Mouse (Mus musculus) embryonic facial prominence, embryonic 13.5 days (tissue): ENCODE data around the gene Lgr6. TPM values are rescaled to one million over a fixed set of nuclear protein-coding genes. Genes with fewer than 3 reads are reported as not detected.
A peak's percentile ranks its signal among the peaks of the same experiment; 100 is the strongest.

ENCODE experiments used
- ATAC-seq: fragments of 200-750 bp; cut with Nextera tagmentation; 2 replicates; pipeline ENCODE4 v1.8.0; 2017; ENCODE audit warnings: low read depth; ENCODE audit not compliant: insufficient number of reproducible peaks, insufficient read depth, low FRiP score, low TSS enrichment
- H3K27ac ChIP-seq: fragments of 300-500 bp; sonication (generic); 2 replicates; pipeline ENCODE4 v1.5.1; 2015; ENCODE audit warnings: moderate library complexity, mild to moderate bottlenecking, inconsistent platforms
- H3K27me3 ChIP-seq: fragments of 300-500 bp; sonication (generic); 2 replicates; pipeline ENCODE4 v1.6.1; 2015; ENCODE audit warnings: mild to moderate bottlenecking, inconsistent platforms
- H3K36me3 ChIP-seq: fragments of 300-500 bp; sonication (generic); 2 replicates; pipeline ENCODE4 v1.6.1; 2015; ENCODE audit warnings: mild to moderate bottlenecking, inconsistent platforms
- H3K4me1 ChIP-seq: fragments of 300-500 bp; sonication (generic); 2 replicates; pipeline ENCODE4 v1.6.1; 2015; ENCODE audit warnings: inconsistent platforms
- H3K4me2 ChIP-seq: fragments of 300-500 bp; sonication (generic); 2 replicates; pipeline ENCODE4 v1.6.1; 2015; ENCODE audit warnings: moderate library complexity, mild to moderate bottlenecking, inconsistent platforms
- H3K4me3 ChIP-seq: fragments of 300-500 bp; sonication (generic); 2 replicates; pipeline ENCODE4 v1.5.1; 2015; ENCODE audit warnings: mild to moderate bottlenecking, inconsistent platforms
- H3K9ac ChIP-seq: fragments of 300-500 bp; sonication (generic); 2 replicates; pipeline ENCODE4 v1.6.1; 2015; ENCODE audit warnings: mild to moderate bottlenecking, inconsistent platforms
- H3K9me3 ChIP-seq: fragments of 300-500 bp; sonication (generic); 2 replicates; pipeline ENCODE4 v1.6.1; 2016; ENCODE audit warnings: inconsistent platforms
- WGBS: fragments of 180-500 bp; shearing (Covaris S2); methylation state at CpG from one replicate; pipeline ENCODE4 v1.1.7; 2015; ENCODE audit warnings: mixed read lengths; 5-methylcytosine and 5-hydroxymethylcytosine counted together
- polyA plus RNA-seq: library from polyadenylated mRNA; unstranded; fragments of >200 nt; fragmentation: Nextera tagmentation; extraction: Ambion mirVana; gene quantifications from 2 replicates; pipeline ENCODE4 v1.2.1, GENCODE M21; 2015

Lgr6 gene
- polyA plus RNA-seq, 1 experiment from 2014 or later, result 11.5 TPM

DNA sequence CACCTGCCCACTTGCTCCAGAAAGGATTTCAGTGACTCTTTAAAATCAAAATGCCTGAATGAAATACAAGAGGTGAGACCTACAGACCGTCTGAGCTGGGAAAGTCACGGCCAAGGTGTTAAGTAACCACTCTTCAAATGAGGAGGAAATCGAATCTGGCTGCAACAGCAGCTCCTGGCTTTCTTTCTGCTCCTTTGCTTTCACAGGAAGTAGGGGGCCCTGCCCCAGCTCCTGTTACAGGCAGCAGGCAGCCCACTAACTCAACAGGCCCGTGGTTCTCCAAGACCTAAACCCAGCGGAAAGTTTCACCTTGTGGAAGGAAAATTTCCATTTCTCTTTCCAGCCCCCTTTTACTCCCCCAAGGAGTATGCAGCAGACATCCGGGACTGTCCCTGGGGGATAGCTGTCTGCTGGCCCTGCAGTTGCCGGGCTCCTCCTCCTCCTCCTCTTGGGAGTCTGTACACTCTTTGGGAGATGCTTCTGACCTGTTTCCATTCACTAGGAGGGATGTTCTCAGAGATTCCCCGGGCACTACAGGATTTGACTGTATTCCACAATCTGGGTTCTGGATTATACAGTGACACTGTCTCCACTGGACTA lies 112.9 kb downstream of the Lgr6 start:
- WGBS, result 19% methylated on average over 8 of the region's 8 CpGs
- H3K27me3 ChIP-seq, result peaks cover 18% of the 10 kb centered on the region
- H3K9ac ChIP-seq, result no peak overlapping the region
- H3K9me3 ChIP-seq, result no peaks in the 10 kb centered on the region
- H3K4me3 ChIP-seq, result no peak overlapping the region
- peaks cover 31% of the 10 kb centered on the region for H3K4me1 ChIP-seq
- H3K4me2 ChIP-seq, result no peak overlapping the region
- H3K36me3 ChIP-seq, result no peaks in the 10 kb centered on the region
- no peak for ATAC-seq
- H3K27ac ChIP-seq, result peak overlapping the region; percentile 36; the same call in 1 of the 2 replicates

DNA sequence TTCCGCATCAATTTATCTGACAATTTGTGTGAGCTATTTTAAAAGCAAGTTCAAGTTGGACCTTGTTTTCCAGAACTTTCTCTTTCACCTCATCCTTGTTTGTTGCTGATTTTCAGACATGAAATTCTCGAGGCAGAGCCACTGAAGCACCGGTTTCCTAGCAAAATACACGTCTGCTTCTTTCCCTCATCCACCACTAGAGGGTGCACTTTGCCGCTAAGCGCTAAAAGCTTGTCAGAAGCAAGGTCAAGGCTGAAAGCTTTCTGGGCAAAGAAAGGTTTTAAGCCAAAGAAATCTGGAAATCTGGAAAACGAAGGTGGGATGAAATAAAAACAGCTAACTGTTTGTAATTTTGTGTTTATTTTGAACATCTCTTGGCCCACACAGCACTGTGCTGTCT lies 115.7 kb downstream of the Lgr6 start:
- Histone ChIP-seq H3K9me3 (no peaks in the 10 kb centered on the region), H3K9ac (no peak overlapping the region), H3K4me3 (no peak overlapping the region), H3K4me2 (no peak overlapping the region), H3K4me1 (peaks cover 23% of the 10 kb centered on the region), H3K27me3 (peaks cover 23% of the 10 kb centered on the region), H3K36me3 (no peaks in the 10 kb centered on the region), H3K27ac (no peak overlapping the region)
- no peak for ATAC-seq
- 8% methylated on average over 7 of the region's 7 CpGs for WGBS

- Histone ChIP-seq H3K4me2 (peak overlapping the region; percentile 83), H3K4me1 (peaks cover 23% of the 10 kb centered on the region), H3K36me3 (no peaks in the 10 kb centered on the region), H3K9me3 (no peaks in the 10 kb centered on the region), H3K9ac (peak overlapping the region; percentile 71), H3K27me3 (peaks cover 23% of the 10 kb centered on the region), H3K4me3 (peak overlapping the region; percentile 45), H3K27ac (no peak overlapping the region)
- 8% methylated on average over 14 of the region's 14 CpGs for WGBS
- ATAC-seq, result no peak
Observed at GRCm38 (mm10) chr1:134987962-134988341, 117.1 kb downstream of the Lgr6 start.

GRCm38 (mm10) chr1:134987173-134987961 lies 117.7 kb downstream of the Lgr6 start:
- WGBS, result 30% methylated on average over 47 of the region's 48 CpGs
- peaks cover 23% of the 10 kb centered on the region for H3K27me3 ChIP-seq
- peak; percentile 39; the same call in 1 of the 2 replicates for ATAC-seq
- H3K4me2 ChIP-seq, result peak overlapping the region; percentile 83
- no peaks in the 10 kb centered on the region for H3K36me3 ChIP-seq
- H3K9me3 ChIP-seq, result no peaks in the 10 kb centered on the region
- no peak overlapping the region for H3K27ac ChIP-seq
- H3K9ac ChIP-seq, result peak overlapping the region; percentile 71
- H3K4me3 ChIP-seq, result peak overlapping the region; percentile 45
- peaks cover 18% of the 10 kb centered on the region for H3K4me1 ChIP-seq

GRCm38 (mm10) chr1:134972920-134973319 lies 132.2 kb downstream of the Lgr6 start:
- H3K4me3 ChIP-seq, result no peak overlapping the region
- peaks cover 50% of the 10 kb centered on the region for H3K36me3 ChIP-seq
- no peak overlapping the region for H3K9ac ChIP-seq
- H3K4me2 ChIP-seq, result no peak overlapping the region
- H3K27ac ChIP-seq, result no peak overlapping the region
- no peaks in the 10 kb centered on the region for H3K27me3 ChIP-seq
- WGBS, result 54% methylated on average over 1 of the region's 1 CpGs
- H3K9me3 ChIP-seq, result no peaks in the 10 kb centered on the region
- no peak for ATAC-seq
- peaks cover 14% of the 10 kb centered on the region for H3K4me1 ChIP-seq

- no peak overlapping the region for H3K4me3 ChIP-seq
- no peaks in the 10 kb centered on the region for H3K9me3 ChIP-seq
- no peak overlapping the region for H3K4me2 ChIP-seq
- WGBS, result 95% methylated on average over 2 of the region's 2 CpGs
- H3K4me1 ChIP-seq, result peaks cover 17% of the 10 kb centered on the region
- peaks cover 22% of the 10 kb centered on the region for H3K36me3 ChIP-seq
- no peak overlapping the region for H3K9ac ChIP-seq
- H3K27ac ChIP-seq, result no peak overlapping the region
- no peaks in the 10 kb centered on the region for H3K27me3 ChIP-seq
- ATAC-seq, result no peak
Observed at GRCm38 (mm10) chr1:134965430-134965829, 139.6 kb downstream of the Lgr6 start.

- no peaks in the 10 kb centered on the region for H3K27me3 ChIP-seq
- no peaks in the 10 kb centered on the region for H3K36me3 ChIP-seq
- H3K9me3 ChIP-seq, result no peaks in the 10 kb centered on the region
- ATAC-seq, result no peak
- peak overlapping the region; percentile 48; the same call in 1 of the 2 replicates for H3K27ac ChIP-seq
- H3K4me1 ChIP-seq, result peaks cover 17% of the 10 kb centered on the region
- peak overlapping the region; percentile 74 for H3K4me3 ChIP-seq
- 3% methylated on average over 11 of the region's 11 CpGs for WGBS
- H3K4me2 ChIP-seq, result peak overlapping the region; percentile 72
- peak overlapping the region; percentile 76 for H3K9ac ChIP-seq
Observed at GRCm38 (mm10) chr1:134962821-134963220, 142.3 kb downstream of the Lgr6 start.

GRCm38 (mm10) chr1:134962053-134962803 lies 142.8 kb downstream of the Lgr6 start, which contains the start of gene Ube2t:
Ube2t (plus strand) TSS chr1:134962565.
- H3K27ac ChIP-seq, result peak within 1 kb of the TSS; percentile 48; the same call in 1 of the 2 replicates
- H3K9ac ChIP-seq, result peak within 1 kb of the TSS; percentile 76
- H3K4me1 ChIP-seq, result peaks cover 14% of the 10 kb centered on the region
- H3K27me3 ChIP-seq, result no peaks in the 10 kb centered on the region
- H3K36me3 ChIP-seq, result no peaks in the 10 kb centered on the region
- H3K4me3 ChIP-seq, result peak within 1 kb of the TSS; percentile 74
- no peaks in the 10 kb centered on the region for H3K9me3 ChIP-seq
- peak; percentile 99 for ATAC-seq
- peak within 1 kb of the TSS; percentile 72 for H3K4me2 ChIP-seq
- WGBS, result 3% methylated on average over 50 of the region's 50 CpGs

- H3K27ac ChIP-seq, result no peak overlapping the region
- no peak overlapping the region for H3K9ac ChIP-seq
- H3K4me3 ChIP-seq, result no peak overlapping the region
- peaks cover 14% of the 10 kb centered on the region for H3K4me1 ChIP-seq
- H3K36me3 ChIP-seq, result no peaks in the 10 kb centered on the region
- no peak overlapping the region for H3K4me2 ChIP-seq
- H3K9me3 ChIP-seq, result no peaks in the 10 kb centered on the region
- H3K27me3 ChIP-seq, result no peaks in the 10 kb centered on the region
- no peak for ATAC-seq
- 63% methylated on average over 7 of the region's 7 CpGs for WGBS
Observed at GRCm38 (mm10) chr1:134960634-134961033, 144.4 kb downstream of the Lgr6 start.

GRCm38 (mm10) chr1:134955637-134956176 lies 149.4 kb downstream of the Lgr6 start, which contains the start of gene Ppp1r12b:
Ppp1r12b (minus strand) TSS chr1:134955942.
- under 1% methylated on average over 36 of the region's 39 CpGs for WGBS
- peak; percentile 97 for ATAC-seq
- Histone ChIP-seq H3K9me3 (no peaks in the 10 kb centered on the region), H3K4me1 (peaks cover 13% of the 10 kb centered on the region), H3K27ac (peak within 1 kb of the TSS; percentile 85), H3K4me2 (peak within 1 kb of the TSS; percentile 80), H3K36me3 (no peaks in the 10 kb centered on the region; the same call in 1 of the 2 replicates), H3K4me3 (peak within 1 kb of the TSS; percentile 81), H3K9ac (peak within 1 kb of the TSS; percentile 87), H3K27me3 (no peaks in the 10 kb centered on the region)

DNA sequence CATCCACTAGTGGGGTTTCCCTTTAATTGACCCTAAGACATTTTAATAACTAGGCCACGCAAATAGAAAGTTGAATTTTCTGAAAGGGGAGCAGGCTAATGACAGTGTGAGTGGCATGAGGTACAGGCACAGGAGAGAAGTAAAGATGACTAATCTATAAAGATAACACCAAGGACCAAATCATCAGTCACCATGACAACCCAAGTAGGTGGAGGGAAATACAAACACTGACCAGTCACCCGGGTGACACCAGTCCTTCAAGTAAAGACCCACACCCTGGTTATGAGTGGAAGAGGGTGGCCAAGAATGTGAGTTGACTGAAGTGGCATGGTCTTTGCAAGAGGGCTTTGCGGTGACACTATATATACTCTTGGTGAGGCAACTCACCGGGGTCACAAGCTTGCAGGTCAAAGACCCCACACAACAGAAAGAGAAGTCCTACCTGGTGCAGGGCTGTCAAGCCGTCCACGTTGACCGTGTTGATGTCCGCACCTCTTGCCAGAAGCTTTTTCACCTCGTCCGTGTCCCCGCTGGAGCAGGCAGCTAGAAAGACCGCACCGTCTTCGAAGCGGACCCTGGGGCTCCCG lies 149.9 kb downstream of the Lgr6 start:
- peak overlapping the region; percentile 85 for H3K27ac ChIP-seq
- WGBS, result 6% methylated on average over 16 of the region's 16 CpGs
- H3K9me3 ChIP-seq, result no peaks in the 10 kb centered on the region
- no peaks in the 10 kb centered on the region for H3K27me3 ChIP-seq
- peak overlapping the region; percentile 87 for H3K9ac ChIP-seq
- 0 out of 2 replicates have a peak, but pooled peaks have one; percentile 41 for ATAC-seq
- peak overlapping the region; percentile 81 for H3K4me3 ChIP-seq
- peak overlapping the region; percentile 80 for H3K4me2 ChIP-seq
- H3K4me1 ChIP-seq, result peaks cover 13% of the 10 kb centered on the region
- H3K36me3 ChIP-seq, result no peaks in the 10 kb centered on the region; the same call in 1 of the 2 replicates
